Mouse (Mus musculus): ENCODE data around the gene Mcidas. TPM values are rescaled to one million over a fixed set of nuclear protein-coding genes. Genes with fewer than 3 reads are reported as not detected.
A peak's percentile ranks its signal among the peaks of the same experiment; 100 is the strongest.
"Not testable (repeated sequence)": the region's sequence is repeated elsewhere in the genome, so short reads cannot be mapped to it uniquely, and the experiment has no call there.

Mcidas gene
- total and polyA plus RNA-seq, 3 experiments: not detected

- Histone ChIP-seq H3K4me2 (ENCODE audit: insufficient read depth, low read depth, poor library complexity, severe bottlenecking) (peak overlapping the region; percentile 67), H3K36me3 (replicated peaks in 1 of 2; ENCODE audit: control insufficient read depth in 1 of 2, insufficient read depth in 1 of 2, low read length in 1 of 2) (no peaks in the 10 kb centered on the region), H3K4me3 (replicated peaks in 1 of 3; ENCODE audit: low read depth in 2 of 3, low read length in 2 of 3, poor library complexity in 1 of 3) (peak overlapping the region; percentile 39 to 66 (median 51)), H3K27me3 (replicated peaks) (no peaks in the 10 kb centered on the region), H3K9ac (ENCODE audit: insufficient read depth, low read depth) (peak overlapping the region; percentile 23; the same call in 1 of the 2 replicates), H3K4me1 (ENCODE audit: control insufficient read depth in 1 of 2, insufficient read depth in 2 of 2) (peaks cover 13 to 21% of the 10 kb centered on the region in 2 experiments), H3K27ac (ENCODE audit: insufficient read depth, low read depth) (no peak overlapping the region), H3K9me3 (replicated peaks; ENCODE audit: low read length) (no peaks in the 10 kb centered on the region), H3K79me2 (replicated peaks; ENCODE audit: control insufficient read depth, extremely low read depth, insufficient read depth, poor library complexity, severe bottlenecking) (no peaks in the 10 kb centered on the region)
- dilution Hi-C loops (cut with MboI; ENCODE audit: extremely low pct_ligation_motif_present, extremely low pct_unique_long_range_greater_than_20kb, low sequenced_read_pairs) (no loop called here), in situ Hi-C loops (cut with MboI; ENCODE audit: low pct_ligation_motif_present, low pct_unique_long_range_greater_than_20kb, low sequenced_read_pairs) (no loop called here)
- TF ChIP-seq SIN3A (IDR thresholded peaks at IDR 0.05; ENCODE audit: low read length) (no peak), ZMIZ1 (IDR thresholded peaks at IDR 0.05; ENCODE audit: low read depth, low read length) (no peak), MXI1 (IDR thresholded peaks at IDR 0.05; ENCODE audit: low read depth, low read length) (no peak), MAFK (IDR thresholded peaks at IDR 0.05; ENCODE audit: insufficient replicate concordance, low read length) (no peak), IRF4 (IDR thresholded peaks at IDR 0.05; ENCODE audit: low read depth, low read length) (no peak), POLR2A (IDR thresholded peaks at IDR 0.05; ENCODE audit: low read depth, low read length) (no peak), CTCF (conservative IDR thresholded peaks at IDR 0.05 in 1 of 2, IDR thresholded peaks at IDR 0.05 in 1 of 2; ENCODE audit: low read depth in 2 of 2, low read length in 2 of 2) (no peak), MAX (IDR thresholded peaks at IDR 0.05; ENCODE audit: low read length) (no peak), BHLHE40 (IDR thresholded peaks at IDR 0.05; ENCODE audit: low read depth, low read length) (no peak), TCF12 (IDR thresholded peaks at IDR 0.05; ENCODE audit: low read depth, low read length) (no peak), RAD21 (IDR thresholded peaks at IDR 0.05; ENCODE audit: low read depth, low read length) (no peak), ELF1 (IDR thresholded peaks at IDR 0.05; ENCODE audit: low read depth, low read length) (no peak)
- no peak for DNase-seq (ENCODE audit: extremely low read depth)
Measured at GRCm38 (mm10) chr13:113012683-113013082, 19.0 kb downstream of the Mcidas start.

- H3K4me1 ChIP-seq (ENCODE audit: control insufficient read depth in 1 of 2, insufficient read depth in 2 of 2): peaks cover 13 to 21% of the 10 kb centered on the region in 2 experiments
- H3K9me3 ChIP-seq (replicated peaks; ENCODE audit: low read length); dilution Hi-C loops (cut with MboI; ENCODE audit: extremely low pct_ligation_motif_present, extremely low pct_unique_long_range_greater_than_20kb, low sequenced_read_pairs); in situ Hi-C loops (cut with MboI; ENCODE audit: low pct_ligation_motif_present, low pct_unique_long_range_greater_than_20kb, low sequenced_read_pairs); H3K36me3 ChIP-seq (replicated peaks in 1 of 2; ENCODE audit: control insufficient read depth in 1 of 2, insufficient read depth in 1 of 2, low read length in 1 of 2); H3K79me2 ChIP-seq (replicated peaks; ENCODE audit: control insufficient read depth, extremely low read depth, insufficient read depth, poor library complexity, severe bottlenecking); H3K27me3 ChIP-seq (replicated peaks): not testable (repeated sequence)
- DNase-seq (ENCODE audit: extremely low read depth): peak; percentile 82
- TF ChIP-seq JUND (conservative IDR thresholded peaks at IDR 0.05; ENCODE audit: low read depth, low read length) (peak; percentile 68), BHLHE40 (IDR thresholded peaks at IDR 0.05; ENCODE audit: low read depth, low read length) (peak; percentile 51), SIN3A (IDR thresholded peaks at IDR 0.05; ENCODE audit: low read length) (peak; percentile 75), MXI1 (IDR thresholded peaks at IDR 0.05; ENCODE audit: low read depth, low read length) (peak; percentile 35; the same call in 1 of the 2 replicates), EP300 (IDR thresholded peaks at IDR 0.05; ENCODE audit: low read length) (0 out of 2 replicates have a peak, but pooled peaks have one; percentile 40), MAZ (IDR thresholded peaks at IDR 0.05; ENCODE audit: low read depth, low read length) (0 out of 2 replicates have a peak, but pooled peaks have one; percentile 54), IRF4 (IDR thresholded peaks at IDR 0.05; ENCODE audit: low read depth, low read length) (peak; percentile 90), ETS1 (conservative IDR thresholded peaks at IDR 0.05; ENCODE audit: low read depth, low read length) (peak; percentile 88), ELF1 (IDR thresholded peaks at IDR 0.05; ENCODE audit: low read depth, low read length) (peak; percentile 45; the same call in 1 of the 2 replicates), MEF2A (IDR thresholded peaks at IDR 0.05; ENCODE audit: borderline replicate concordance, low read depth, low read length) (peak; percentile 91), JUN (IDR thresholded peaks at IDR 0.05; ENCODE audit: insufficient read depth, low read depth, low read length) (peak; percentile 33; the same call in 1 of the 2 replicates), MAFK (IDR thresholded peaks at IDR 0.05; ENCODE audit: insufficient replicate concordance, low read length) (peak; percentile 60; the same call in 1 of the 2 replicates)
- H3K27ac ChIP-seq (ENCODE audit: insufficient read depth, low read depth): peak overlapping the region; percentile 37; the same call in 1 of the 2 replicates
- peak overlapping the region; percentile 39 to 66 (median 51) for H3K4me3 ChIP-seq (replicated peaks in 1 of 3; ENCODE audit: low read depth in 2 of 3, low read length in 2 of 3, poor library complexity in 1 of 3)
- peak overlapping the region; percentile 90 for H3K4me2 ChIP-seq (ENCODE audit: insufficient read depth, low read depth, poor library complexity, severe bottlenecking)
- H3K9ac ChIP-seq (ENCODE audit: insufficient read depth, low read depth): peak overlapping the region; percentile 27; the same call in 1 of the 2 replicates
Measured at GRCm38 (mm10) chr13:113013174-113013953, 19.7 kb downstream of the Mcidas start.

Measured in CH12.LX (cell line).